Mouse (Mus musculus): ENCODE measurements at regions not wholly inside any gene's neighbourhood (a gene's known extent, or its start where the extent isn't known, plus 50 kb on each side); places are given as distances from the start of the nearest gene placed in this dataset.

DNA sequence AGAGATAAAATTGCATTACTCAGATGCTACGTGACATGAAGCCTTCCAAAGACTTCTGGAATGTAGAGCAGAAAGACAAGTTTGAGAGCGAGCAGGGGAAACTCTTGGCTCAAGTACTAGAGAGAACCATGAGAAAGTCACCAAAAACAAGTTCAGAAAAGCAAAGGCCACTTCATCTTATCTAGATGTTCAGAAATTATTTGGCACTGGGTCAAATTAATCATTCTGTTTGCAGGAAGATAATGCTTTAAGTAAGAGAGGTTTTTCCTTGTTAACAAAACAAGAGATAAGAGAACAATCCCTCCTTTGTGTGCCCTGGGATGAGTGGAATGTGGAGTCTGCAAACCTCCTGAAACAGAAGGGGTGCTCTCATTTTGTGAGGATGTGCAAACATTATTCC, 565.6 kb upstream of the C030005K15Rik start:
- DNase-seq (ENCODE audit: low spot score): no peak

GRCm38 (mm10) chr10:98305667-98306066, 579.1 kb upstream of the C030005K15Rik start:
- DNase-seq (ENCODE audit: low spot score): no peak

- no peak for DNase-seq (ENCODE audit: low spot score)
Measured at GRCm38 (mm10) chr10:98309667-98310066, 583.1 kb upstream of the C030005K15Rik start.

DNA sequence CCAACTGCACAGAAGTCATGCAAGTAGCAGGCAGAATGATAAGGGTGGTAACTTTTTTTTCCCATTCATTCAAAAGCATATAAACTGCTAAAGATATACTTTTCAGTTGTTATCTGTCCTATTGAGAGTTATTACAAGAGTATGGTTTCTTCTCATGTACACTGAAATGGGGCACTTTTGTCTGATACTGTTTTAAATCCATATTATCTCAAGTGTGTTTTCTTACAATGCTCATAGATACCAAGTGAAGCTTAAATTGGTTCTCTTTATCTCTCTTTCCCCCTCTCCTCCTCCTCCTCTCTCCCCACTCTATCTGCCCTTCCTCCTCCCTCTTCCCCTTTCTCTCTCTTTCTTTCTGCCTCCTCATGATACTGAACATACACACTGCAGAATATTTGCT, 584.8 kb upstream of the C030005K15Rik start:
- no peak for DNase-seq (ENCODE audit: low spot score)

GRCm38 (mm10) chr10:98318416-98318815, 591.9 kb upstream of the C030005K15Rik start:
- DNase-seq (ENCODE audit: low spot score): no peak

GRCm38 (mm10) chr10:98323846-98324245, 590.4 kb upstream of the Atp2b1 start:
- DNase-seq (ENCODE audit: low spot score): no peak

DNA sequence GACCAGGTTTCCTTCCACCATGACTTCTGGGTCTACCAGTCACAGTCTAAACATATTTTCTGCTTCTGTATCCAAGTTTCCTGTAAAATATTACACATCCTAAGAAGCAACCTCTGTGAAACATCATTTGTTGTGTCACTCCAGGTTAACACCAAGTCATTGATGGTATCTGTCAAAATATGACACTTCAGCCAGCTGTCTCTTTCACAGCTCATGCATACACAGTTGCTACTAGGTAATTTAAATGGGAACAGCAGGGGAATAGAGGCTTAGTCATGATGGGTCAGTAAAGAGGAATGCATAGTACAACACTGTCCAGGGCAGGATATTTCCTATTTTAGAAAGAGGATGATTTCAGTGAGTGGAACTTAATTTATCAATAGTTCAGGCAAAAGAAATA, 589.6 kb upstream of the Atp2b1 start:
- no peak for DNase-seq (ENCODE audit: low spot score)

GRCm38 (mm10) chr10:98325720-98326119, 588.5 kb upstream of the Atp2b1 start:
- DNase-seq (ENCODE audit: low spot score): no peak

GRCm38 (mm10) chr10:98332682-98333081, 581.5 kb upstream of the Atp2b1 start:
- no peak for DNase-seq (ENCODE audit: low spot score)

DNA sequence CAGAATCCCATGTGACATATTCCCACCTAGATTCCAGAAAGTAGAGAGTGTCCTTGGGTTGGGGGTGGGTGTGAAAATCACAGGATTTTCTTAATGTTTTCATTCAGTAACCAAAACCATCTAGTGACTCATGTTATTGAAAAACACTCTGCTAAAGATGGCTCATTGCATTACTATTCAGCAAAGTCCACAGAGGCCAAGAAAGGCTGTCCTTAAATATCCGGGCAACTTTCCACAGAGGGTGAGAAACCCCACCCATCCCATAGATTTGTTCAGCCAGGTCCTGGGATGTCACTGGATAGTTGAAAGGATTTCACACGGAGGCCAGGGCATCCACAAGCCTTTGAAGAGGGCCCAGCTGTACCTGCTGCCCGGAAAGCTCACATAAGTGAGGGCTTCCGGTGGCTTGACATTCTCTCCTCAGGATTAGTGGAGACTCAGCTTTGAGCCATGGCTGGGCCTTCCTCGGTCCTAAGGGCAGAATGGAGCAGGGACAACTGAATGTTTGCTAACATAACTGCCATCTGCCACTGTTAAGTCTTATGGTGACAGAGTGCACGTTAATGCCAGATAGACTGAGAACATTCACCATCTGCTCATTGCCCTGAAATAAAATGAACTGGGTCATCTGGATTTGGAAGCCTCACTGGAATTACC, 580.7 kb upstream of the Atp2b1 start:
- DNase-seq (ENCODE audit: low spot score): no peak

DNA sequence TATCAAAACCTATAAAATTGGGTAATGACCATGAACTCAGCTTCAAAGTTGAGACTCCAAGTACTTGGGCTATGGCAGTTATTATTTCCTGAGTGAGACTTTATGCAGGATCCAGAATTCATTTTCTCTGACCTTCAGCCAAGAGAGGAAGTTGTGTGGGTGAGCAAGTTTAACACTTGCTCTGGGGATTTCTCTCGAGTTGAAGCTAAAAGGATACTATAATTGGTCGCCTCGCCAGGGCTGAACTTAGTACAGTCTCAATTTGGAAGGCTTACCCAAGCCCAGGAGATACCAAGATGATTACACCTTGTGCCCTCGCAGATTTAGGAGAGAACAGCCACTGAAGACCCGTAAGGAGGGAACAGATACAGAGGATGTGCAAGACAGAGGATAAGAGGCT, 570.4 kb upstream of the Atp2b1 start:
- DNase-seq (ENCODE audit: low spot score): no peak

- no peak for DNase-seq (ENCODE audit: low spot score)
Measured at GRCm38 (mm10) chr10:98349466-98349865, 564.7 kb upstream of the Atp2b1 start.

GRCm38 (mm10) chr10:98350318-98350926, 563.8 kb upstream of the Atp2b1 start:
- DNase-seq (ENCODE audit: low spot score): no peak

GRCm38 (mm10) chr10:98352061-98352460, 562.1 kb upstream of the Atp2b1 start:
- DNase-seq (ENCODE audit: low spot score): no peak

DNA sequence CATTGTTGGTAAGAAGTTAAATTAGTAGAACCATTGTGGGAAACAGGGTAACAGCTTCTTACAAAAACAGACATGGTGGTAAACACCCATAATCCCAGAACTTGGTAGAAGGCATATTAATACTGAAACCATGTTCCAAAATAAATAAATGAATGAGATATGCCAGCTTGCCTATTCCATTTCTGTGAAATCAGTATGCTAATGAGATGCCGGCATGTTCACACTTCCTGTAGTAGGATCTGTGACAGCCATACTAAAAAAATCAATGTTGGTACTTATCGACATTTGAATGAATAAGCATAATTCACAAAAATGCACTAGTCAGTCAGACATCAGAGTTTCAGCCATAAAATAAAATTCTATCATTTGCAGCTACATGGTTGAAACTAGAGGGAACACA, 559.7 kb upstream of the Atp2b1 start:
- no peak for DNase-seq (ENCODE audit: low spot score)

- DNase-seq (ENCODE audit: low spot score): no peak
Measured at GRCm38 (mm10) chr10:98364604-98365003, 549.6 kb upstream of the Atp2b1 start.

DNA sequence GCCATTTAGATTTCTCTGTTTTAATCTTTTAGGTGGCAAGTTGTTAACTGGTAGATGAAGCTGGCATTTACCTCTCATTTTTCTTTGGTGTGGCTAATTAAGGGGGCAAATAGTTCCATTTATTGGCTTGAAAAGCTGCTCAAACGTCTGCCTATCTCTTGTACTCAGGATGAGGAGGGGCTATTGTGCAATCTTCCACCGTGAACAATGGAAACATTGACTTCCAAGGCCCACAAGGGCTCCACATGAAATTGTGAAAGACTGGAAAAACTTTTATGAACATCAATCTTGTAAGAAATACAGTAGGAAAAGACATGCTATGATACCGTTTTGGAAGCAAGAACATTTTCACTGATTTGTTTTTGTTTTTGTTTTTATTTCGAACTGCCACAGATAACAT, 541.6 kb upstream of the Atp2b1 start:
- no peak for DNase-seq (ENCODE audit: low spot score)

GRCm38 (mm10) chr10:98373314-98373713, 540.9 kb upstream of the Atp2b1 start:
- no peak for DNase-seq (ENCODE audit: low spot score)

- DNase-seq (ENCODE audit: low spot score): no peak
Measured at GRCm38 (mm10) chr10:98374684-98375083, 539.5 kb upstream of the Atp2b1 start.

GRCm38 (mm10) chr10:98388543-98388942, 525.7 kb upstream of the Atp2b1 start:
- no peak for DNase-seq (ENCODE audit: low spot score)

DNA sequence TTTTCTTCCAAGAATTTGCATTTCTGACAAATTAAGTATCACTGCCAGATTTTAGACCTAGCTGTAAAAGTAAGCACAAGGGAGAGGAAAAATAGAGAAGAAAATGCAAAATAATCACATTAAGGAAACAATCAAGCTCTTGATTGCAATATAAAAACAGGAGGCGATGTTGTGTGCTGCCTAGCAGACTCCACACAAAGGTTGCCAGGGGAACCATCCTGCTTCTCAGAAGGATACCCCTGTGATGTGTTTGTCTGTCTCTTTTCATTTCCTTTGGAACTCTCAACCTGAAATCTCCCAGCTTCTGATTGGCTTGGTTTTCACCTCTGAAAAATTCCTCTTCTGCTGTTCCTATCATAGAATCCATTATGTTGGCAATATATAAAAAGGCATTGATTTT, 514.3 kb upstream of the Atp2b1 start:
- no peak for DNase-seq (ENCODE audit: low spot score)

DNA sequence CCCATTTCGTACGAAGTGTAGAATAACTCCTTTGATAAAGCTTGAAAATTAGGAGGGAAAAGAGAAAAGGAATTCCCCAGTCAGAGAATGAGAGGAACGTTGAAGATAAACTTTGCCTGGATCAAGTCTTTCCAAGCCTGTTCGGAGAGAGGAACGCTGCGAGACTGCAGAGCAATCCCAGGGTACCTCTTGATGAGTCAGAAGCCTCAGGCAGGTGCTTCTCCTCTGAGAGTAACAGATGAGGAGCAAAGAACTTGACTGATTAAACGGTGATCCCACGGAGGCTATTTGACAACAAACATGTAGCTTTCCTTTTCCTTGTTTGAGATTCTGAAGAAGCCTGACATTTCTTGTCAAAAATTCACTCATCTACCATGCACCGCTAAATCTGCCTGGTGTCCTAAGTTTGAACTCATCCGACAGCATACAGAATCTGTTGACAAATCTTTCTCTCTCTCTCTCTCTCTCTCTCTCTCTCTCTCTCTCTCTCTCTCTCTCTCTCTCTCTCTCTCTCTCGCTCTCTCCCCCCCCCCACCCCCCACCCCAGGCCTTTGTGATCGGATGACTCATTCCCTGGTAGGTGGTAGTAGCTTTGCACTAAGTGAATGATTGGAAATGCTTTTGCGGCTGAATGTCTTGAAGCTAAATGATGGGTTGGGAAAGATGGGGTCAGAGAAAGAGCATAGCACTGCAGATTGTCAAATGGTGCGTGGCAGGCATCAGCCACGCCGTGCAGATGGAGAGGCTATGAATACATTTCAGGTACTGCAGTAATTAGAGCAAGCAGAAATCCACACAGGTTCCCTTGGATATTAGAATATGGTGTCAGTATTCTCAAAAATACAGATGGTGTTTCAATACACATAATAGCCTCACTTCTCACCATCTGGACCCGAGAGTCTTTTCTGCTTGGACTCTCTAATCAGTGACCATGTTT, 496.1 kb upstream of the Atp2b1 start:
- no peak for DNase-seq (ENCODE audit: low spot score)

- DNase-seq (ENCODE audit: low spot score): no peak
Measured at GRCm38 (mm10) chr10:98424450-98424849, 489.8 kb upstream of the Atp2b1 start.

Data from c-Kit-positive CD71-positive TER-119-positive erythroid progenitor cells, embryonic 14.5 days (primary cell).